Comparison of ENCODE assay signal across 8 mouse cellular contexts in genomic region chr4:56801907-56802668, GRCm38 (mm10). TPM values are rescaled to one million over a fixed set of nuclear protein-coding genes. Genes with fewer than 3 reads are reported as not detected.
DNase-seq lines count a peak whose midpoint lies in the region; ATAC-seq and TF ChIP-seq lines count a peak whose summit lies in the region.

Gene Elp1 (minus strand): TSS chr4:56802331.
Gene Fam206a (plus strand): TSS chr4:56802345.

- in situ Hi-C loops in ES-E14 (cut with MboI; ENCODE audit: low sequenced_read_pairs in 2 of 2, unreplicated experiment in 2 of 2) = no loop called here

- intact Hi-C loops in heart, postnatal 36 days (cut with DNase I) = no loop called here

- no peak within 1 kb of the TSS for H3K27ac ChIP-seq in ES-E14 (ENCODE audit: insufficient read depth, low read depth, low read length, poor library complexity, severe bottlenecking)
- H3K27ac ChIP-seq in forebrain, embryonic 16.5 days (ENCODE audit: low read length) = peak within 1 kb of the TSS; percentile 87
- H3K27ac ChIP-seq in layer of hippocampus, adult 2 months = peak within 1 kb of the TSS; percentile 99
- H3K27ac ChIP-seq in lung, embryonic 14.5 days (ENCODE audit: low read depth) = peak within 1 kb of the TSS; percentile 78
- H3K27ac ChIP-seq in olfactory bulb, adult 2 months (ENCODE audit: insufficient read depth, low read depth, low read length) = peak within 1 kb of the TSS; percentile 70
- H3K27ac ChIP-seq in thymus, adult 2 months (ENCODE audit: control insufficient read depth, insufficient read depth, low read length) = no peak within 1 kb of the TSS

- under 1% methylated on average over 72 of the region's 72 CpGs for WGBS in forebrain, embryonic 16.5 days
- WGBS in lung, embryonic 14.5 days = under 1% methylated on average over 72 of the region's 72 CpGs
- WGBS in olfactory bulb, adult 2 months = under 1% methylated on average over 72 of the region's 72 CpGs
- WGBS in thymus, adult 2 months = under 1% methylated on average over 72 of the region's 72 CpGs

- peak within 1 kb of the TSS; percentile 76 to 93 for H3K4me3 ChIP-seq in ES-E14 (ENCODE audit: insufficient read depth in 1 of 2, low read depth in 1 of 2, low read length in 2 of 2, poor library complexity in 1 of 2, severe bottlenecking in 1 of 2)
- peak within 1 kb of the TSS; percentile 89 for H3K4me3 ChIP-seq in forebrain, embryonic 16.5 days (replicated peaks; ENCODE audit: low read length)
- H3K4me3 ChIP-seq in layer of hippocampus, adult 2 months = peak within 1 kb of the TSS; percentile 89
- peak within 1 kb of the TSS; percentile 89 for H3K4me3 ChIP-seq in lung, embryonic 14.5 days (ENCODE audit: low read depth, low read length)
- peak within 1 kb of the TSS; percentile 88 for H3K4me3 ChIP-seq in olfactory bulb, adult 2 months (ENCODE audit: insufficient read depth, low read depth, low read length)
- H3K4me3 ChIP-seq in thymus, adult 2 months (ENCODE audit: control insufficient read depth, insufficient read depth, low read length) = peak within 1 kb of the TSS; percentile 97

- peak; percentile 81 for TF ChIP-seq POLR2A in olfactory bulb, adult 2 months (IDR thresholded peaks at IDR 0.05; ENCODE audit: insufficient read depth, low read depth, low read length)
- peak; percentile 68 for TF ChIP-seq POLR2A in thymus, adult 2 months (IDR thresholded peaks at IDR 0.05; ENCODE audit: control insufficient read depth, extremely low read depth, insufficient read depth, low read length, poor library complexity)

- no peak for TF ChIP-seq CTCF in layer of hippocampus, adult 2 months (conservative IDR thresholded peaks at IDR 0.05)
- no peak for TF ChIP-seq CTCF in lung, embryonic 14.5 days (IDR thresholded peaks at IDR 0.05; ENCODE audit: low read depth)
- no peak for TF ChIP-seq CTCF in olfactory bulb, adult 2 months (IDR thresholded peaks at IDR 0.05; ENCODE audit: insufficient read depth, low read depth, low read length)
- TF ChIP-seq CTCF in thymus, adult 2 months (IDR thresholded peaks at IDR 0.05; ENCODE audit: borderline replicate concordance, control insufficient read depth, extremely low read depth, insufficient read depth, low read length, poor library complexity) = peak; percentile 41; the same call in 1 of the 2 replicates

- peak within 1 kb of the TSS; percentile 94 for H3K4me2 ChIP-seq in forebrain, embryonic 16.5 days (ENCODE audit: low read length)
- H3K4me2 ChIP-seq in lung, embryonic 14.5 days = peak within 1 kb of the TSS; percentile 77

- H3K9ac ChIP-seq in ES-E14 (ENCODE audit: insufficient read depth, low read depth, low read length, poor library complexity, severe bottlenecking) = peak within 1 kb of the TSS; percentile 85
- H3K9ac ChIP-seq in forebrain, embryonic 16.5 days (replicated peaks; ENCODE audit: low read depth, low read length) = peak within 1 kb of the TSS; percentile 86
- peak within 1 kb of the TSS; percentile 86 for H3K9ac ChIP-seq in lung, embryonic 14.5 days

- H3K36me3 ChIP-seq in ES-E14 (ENCODE audit: control insufficient read depth, insufficient read depth, low read length, poor library complexity, severe bottlenecking) = peaks cover 20% of the 10 kb centered on the region
- peaks cover 25% of the 10 kb centered on the region for H3K36me3 ChIP-seq in forebrain, embryonic 16.5 days (ENCODE audit: control insufficient read depth, insufficient read depth)
- peaks cover 44% of the 10 kb centered on the region for H3K36me3 ChIP-seq in lung, embryonic 14.5 days (ENCODE audit: insufficient read depth)
- H3K36me3 ChIP-seq in thymus, adult 2 months (ENCODE audit: control insufficient read depth, insufficient read depth, low read length) = peaks cover under 1% of the 10 kb centered on the region; the same call in 1 of the 2 replicates

- peak; percentile 80 for DNase-seq in ES-E14 (ENCODE audit: low read depth, low spot score)
- peak; percentile 93 for DNase-seq in cerebellum, adult 11-12 months
- peak; percentile 99 for DNase-seq in heart, postnatal 36 days
- peak; percentile 92 to 99 for DNase-seq in layer of hippocampus, adult 2 months (ENCODE audit: low spot score in 2 of 2)
- peak; percentile 96 for DNase-seq in lung, embryonic 14.5 days
- peak; percentile 97 for DNase-seq in thymus, adult 2 months

- H3K9me3 ChIP-seq in ES-E14 (ENCODE audit: control insufficient read depth, insufficient read depth, low read depth, low read length) = no peaks in the 10 kb centered on the region
- no peaks in the 10 kb centered on the region for H3K9me3 ChIP-seq in forebrain, embryonic 16.5 days (ENCODE audit: control insufficient read depth, low read length)
- no peaks in the 10 kb centered on the region for H3K9me3 ChIP-seq in lung, embryonic 14.5 days (ENCODE audit: low read depth, low read length)

- ATAC-seq in forebrain, embryonic 16.5 days = peak; percentile 97
- peak; percentile 96 for ATAC-seq in lung, embryonic 14.5 days (ENCODE audit: insufficient read depth)

- H3K27me3 ChIP-seq in forebrain, embryonic 16.5 days (replicated peaks; ENCODE audit: control insufficient read depth, insufficient read depth, low read length) = no peaks in the 10 kb centered on the region
- H3K27me3 ChIP-seq in lung, embryonic 14.5 days (ENCODE audit: insufficient read depth, low read length) = no peaks in the 10 kb centered on the region
- no peaks in the 10 kb centered on the region for H3K27me3 ChIP-seq in thymus, adult 2 months (ENCODE audit: control insufficient read depth, insufficient read depth, low read length)

- peaks cover 0 to 6% of the 10 kb centered on the region in 2 experiments; a peak in 3 of 4 replicates for H3K4me1 ChIP-seq in ES-E14 (ENCODE audit: control insufficient read depth in 2 of 2, insufficient read depth in 2 of 2, low read length in 2 of 2, poor library complexity in 1 of 2)
- peaks cover 24% of the 10 kb centered on the region for H3K4me1 ChIP-seq in forebrain, embryonic 16.5 days (replicated peaks; ENCODE audit: control insufficient read depth, insufficient read depth, low read length)
- 0 out of 2 replicates have a peak, but pooled peaks cover 7% of the 10 kb centered on the region for H3K4me1 ChIP-seq in lung, embryonic 14.5 days (ENCODE audit: insufficient read depth)
- H3K4me1 ChIP-seq in olfactory bulb, adult 2 months (ENCODE audit: control insufficient read depth, insufficient read depth, low read length) = no peaks in the 10 kb centered on the region
- peaks cover 2% of the 10 kb centered on the region for H3K4me1 ChIP-seq in thymus, adult 2 months (replicated peaks; ENCODE audit: control insufficient read depth, insufficient read depth, low read length)

TF ChIP-seq in ES-E14, 5 proteins besides CTCF, POLR2A, EP300 and RAD21:
- TF ChIP-seq ZNF384 (IDR thresholded peaks at IDR 0.05; ENCODE audit: low read depth, low read length) = no peak
- no peak for TF ChIP-seq ZC3H11A (IDR thresholded peaks at IDR 0.05; ENCODE audit: borderline replicate concordance, low read depth, low read length)
- TF ChIP-seq HCFC1 (IDR thresholded peaks at IDR 0.05; ENCODE audit: borderline replicate concordance, insufficient read depth, low read length) = peak; percentile 78
- TF ChIP-seq CHD2 (IDR thresholded peaks at IDR 0.05; ENCODE audit: low read depth, low read length) = no peak

RNA-seq across cellular contexts. Expression of gene Elp1, which starts in this region (rescaled TPM):
- total RNA-seq in ES-E14 (2012; rRNA removed) = 75.7 and 76.8 TPM in 2 replicates
- polyA plus RNA-seq in forebrain, embryonic 16.5 days (2015; fragmentation: Nextera tagmentation; extraction: Ambion mirVana) = 64.7 and 68.7 TPM in 2 replicates
- 10 to 100 TPM; 16.2 to 19.3 TPM for total RNA-seq in heart, postnatal 36 days (2021)
- total RNA-seq in layer of hippocampus, adult 2 months (2021) = 10 to 100 TPM; 61.9 to 63.7 TPM
- 61.3 and 63.9 TPM in 2 replicates for polyA plus RNA-seq in lung, embryonic 14.5 days (2014; fragmentation: Nextera tagmentation; extraction: Ambion mirVana)
- polyA plus RNA-seq in olfactory bulb, adult 2 months (2012; ENCODE audit: insufficient read depth, insufficient read length, low replicate concordance, missing spikeins) = not detected in 2 replicates
- polyA plus RNA-seq in thymus, adult 2 months (2012; rRNA removed) = 18.0 and 19.3 TPM in 2 replicates

RNA-seq across cellular contexts. Expression of gene Fam206a, which starts in this region (rescaled TPM):
- total RNA-seq in ES-E14 (2012; rRNA removed) = 7.9 and 8.0 TPM in 2 replicates
- 16.0 and 16.4 TPM in 2 replicates for polyA plus RNA-seq in forebrain, embryonic 16.5 days (2015; fragmentation: Nextera tagmentation; extraction: Ambion mirVana)
- total RNA-seq in heart, postnatal 36 days (2021) = 1 to 10 TPM; 2.0 to 2.3 TPM
- 10 to 100 TPM; 17.6 to 18.1 TPM for total RNA-seq in layer of hippocampus, adult 2 months (2021)
- polyA plus RNA-seq in lung, embryonic 14.5 days (2014; fragmentation: Nextera tagmentation; extraction: Ambion mirVana) = 19.4 and 22.8 TPM in 2 replicates
- not detected in 2 replicates for polyA plus RNA-seq in olfactory bulb, adult 2 months (2012; ENCODE audit: insufficient read depth, insufficient read length, low replicate concordance, missing spikeins)
- 6.6 and 7.7 TPM in 2 replicates for polyA plus RNA-seq in thymus, adult 2 months (2012; rRNA removed)

Comparison
In these comparisons a context has a peak if more than half of its experiments do, and no peak if none do; other contexts are left out.
1. H3K27ac ChIP-seq: peak in forebrain, embryonic 16.5 days (single experiment), layer of hippocampus, adult 2 months (single experiment), lung, embryonic 14.5 days (single experiment) and olfactory bulb, adult 2 months (single experiment); none in ES-E14 (single experiment) and thymus, adult 2 months (single experiment).
2. Peak in every context shown above with its lines, with median percentiles within 50 percentile points of each other: DNase-seq, H3K4me3 ChIP-seq and H3K9ac ChIP-seq.